Mouse (Mus musculus) small intestine, adult 2 months (tissue): ENCODE data around the gene Rad51b.

Experiments used
- CTCF ChIP-seq: fragments of 200-500 bp; IDR thresholded peaks from 2 replicates; pipeline ENCODE4 v1.5.1; 2012; ENCODE audit warnings: low read depth, mild to moderate bottlenecking, control low read depth, inconsistent platforms, low read length, moderate library complexity, mixed read lengths; ENCODE audit not compliant: insufficient replicate concordance, insufficient read length; ENCODE audit errors: extremely low read depth
- POLR2A ChIP-seq: fragments of 200-500 bp; IDR thresholded peaks from 2 replicates; pipeline ENCODE4 v1.6.1; 2012; ENCODE audit warnings: low read depth, mild to moderate bottlenecking, control low read depth, inconsistent platforms, low read length, moderate library complexity

GRCm38 (mm10) chr12:79417360-79417759, 120.3 kb downstream of the Rad51b start:
- TF ChIP-seq CTCF (no peak), POLR2A (no peak)
